7 mouse cellular contexts compared by ENCODE assay signal in the genomic region with DNA sequence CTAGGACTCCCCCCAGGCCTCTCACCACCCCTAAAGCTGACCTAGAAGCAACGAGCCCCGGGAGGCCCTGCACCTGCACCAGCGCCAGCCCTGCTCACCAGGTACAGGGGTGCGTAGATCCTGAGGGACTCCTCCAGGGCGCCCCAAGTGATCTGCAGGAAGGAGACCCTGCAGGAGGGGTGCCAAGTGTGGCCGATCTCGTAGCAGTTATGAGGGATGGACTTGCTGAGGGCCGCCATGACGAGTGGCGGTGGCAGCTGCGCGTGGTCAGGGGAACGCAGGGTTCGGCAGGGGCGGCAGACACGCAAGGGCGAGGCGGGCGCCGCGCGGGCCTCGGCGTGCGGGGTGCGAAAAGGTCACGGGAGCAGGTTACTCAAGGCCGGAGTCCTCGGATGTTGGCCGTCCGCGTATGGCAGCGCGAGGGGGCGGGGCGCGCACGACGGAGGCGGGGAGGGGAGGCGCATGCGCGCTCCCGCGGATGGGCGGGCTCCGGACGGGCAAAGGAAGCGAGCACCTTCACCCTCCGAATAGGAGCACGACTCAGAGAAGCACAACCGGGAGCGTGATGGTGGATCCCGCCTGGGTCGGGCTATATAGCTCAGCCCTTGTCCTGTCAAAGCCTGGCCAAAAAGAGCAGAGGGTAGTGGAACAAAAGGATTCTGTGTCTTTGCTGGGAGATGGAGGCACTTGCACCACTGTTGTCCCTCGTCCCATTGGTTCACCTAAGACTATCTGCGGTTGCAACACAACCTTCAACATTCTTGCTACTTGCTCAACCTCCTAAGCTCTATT.
A peak's percentile ranks its signal among the peaks of the same experiment; 100 is the strongest.
DNase-seq lines count a peak whose midpoint lies in the region; ATAC-seq lines count a peak whose summit lies in the region.

No protein-coding gene starts in this region.

- peak overlapping the region; percentile 95 for H3K4me2 ChIP-seq in limb, embryonic 11.5 days (ENCODE audit: low read depth, severe bottlenecking)
- H3K4me2 ChIP-seq in midbrain, embryonic 14.5 days (ENCODE audit: low read length), result peak overlapping the region; percentile 90

- under 1% methylated on average over 57 of the region's 57 CpGs for WGBS in embryonic facial prominence, embryonic 10.5 days
- under 1% methylated on average over 56 of the region's 57 CpGs for WGBS in limb, embryonic 11.5 days
- WGBS in midbrain, embryonic 14.5 days, result under 1% methylated on average over 57 of the region's 57 CpGs

- H3K27ac ChIP-seq in embryonic facial prominence, embryonic 10.5 days (replicated peaks), result peak overlapping the region; percentile 95
- no peak overlapping the region; the same call in 1 of the 2 replicates for H3K27ac ChIP-seq in limb, embryonic 11.5 days (replicated peaks; ENCODE audit: low read depth, low read length)
- H3K27ac ChIP-seq in midbrain, embryonic 14.5 days (replicated peaks; ENCODE audit: low read depth, low read length), result peak overlapping the region; percentile 84

- peak; percentile 93 for ATAC-seq in limb, embryonic 11.5 days (ENCODE audit: insufficient number of reproducible peaks, low FRiP score, low TSS enrichment, low read depth)
- ATAC-seq in midbrain, embryonic 14.5 days (ENCODE audit: low FRiP score, low TSS enrichment), result peak; percentile 96

- H3K36me3 ChIP-seq in embryonic facial prominence, embryonic 10.5 days (replicated peaks), result no peaks in the 10 kb centered on the region
- no peaks in the 10 kb centered on the region for H3K36me3 ChIP-seq in limb, embryonic 11.5 days (ENCODE audit: control insufficient read depth, insufficient read depth, low read length)
- H3K36me3 ChIP-seq in midbrain, embryonic 14.5 days (ENCODE audit: control insufficient read depth, insufficient read depth, low read length), result no peaks in the 10 kb centered on the region

- H3K9me3 ChIP-seq in embryonic facial prominence, embryonic 10.5 days, result no peaks in the 10 kb centered on the region
- H3K9me3 ChIP-seq in limb, embryonic 11.5 days (ENCODE audit: control insufficient read depth, low read length), result no peaks in the 10 kb centered on the region
- H3K9me3 ChIP-seq in midbrain, embryonic 14.5 days (ENCODE audit: control insufficient read depth, low read length), result no peaks in the 10 kb centered on the region

- DNase-seq in adrenal gland, postnatal 10 days, result peak; percentile 97
- peak; percentile 92 for DNase-seq in embryonic facial prominence, embryonic 10.5 days (ENCODE audit: low spot score)
- peak; percentile 99 for DNase-seq in heart, adult 11 months
- peak; percentile 96 for DNase-seq in kidney, adult 18-20 months
- peak; percentile 91 for DNase-seq in limb, embryonic 11.5 days (ENCODE audit: low spot score)
- peak; percentile 95 for DNase-seq in midbrain, embryonic 14.5 days
- DNase-seq in spleen, adult 18-20 months, result peak; percentile 90 to 96

- H3K9ac ChIP-seq in limb, embryonic 11.5 days (ENCODE audit: low read length), result peak overlapping the region; percentile 88
- H3K9ac ChIP-seq in midbrain, embryonic 14.5 days (replicated peaks; ENCODE audit: low read length), result peak overlapping the region; percentile 92

- peaks cover 26% of the 10 kb centered on the region for H3K4me1 ChIP-seq in embryonic facial prominence, embryonic 10.5 days
- peaks cover 7% of the 10 kb centered on the region for H3K4me1 ChIP-seq in limb, embryonic 11.5 days (ENCODE audit: control insufficient read depth, insufficient read depth, low read length)
- peaks cover 25% of the 10 kb centered on the region for H3K4me1 ChIP-seq in midbrain, embryonic 14.5 days (ENCODE audit: control insufficient read depth, insufficient read depth, low read length)

- H3K27me3 ChIP-seq in embryonic facial prominence, embryonic 10.5 days (replicated peaks; ENCODE audit: low read depth, poor library complexity, severe bottlenecking), result no peaks in the 10 kb centered on the region
- no peaks in the 10 kb centered on the region for H3K27me3 ChIP-seq in limb, embryonic 11.5 days (ENCODE audit: control insufficient read depth, insufficient read depth, low read length)
- no peaks in the 10 kb centered on the region for H3K27me3 ChIP-seq in midbrain, embryonic 14.5 days (ENCODE audit: control insufficient read depth, insufficient read depth, low read length)

- H3K4me3 ChIP-seq in embryonic facial prominence, embryonic 10.5 days, result peak overlapping the region; percentile 97
- peak overlapping the region; percentile 93 for H3K4me3 ChIP-seq in limb, embryonic 11.5 days (ENCODE audit: low read depth, low read length)
- H3K4me3 ChIP-seq in midbrain, embryonic 14.5 days (replicated peaks; ENCODE audit: low read depth, low read length), result peak overlapping the region; percentile 91
